Mouse (Mus musculus) C2C12 (cell line): ENCODE measurements at regions not wholly inside any gene's neighbourhood (a gene's known extent, or its start where the extent isn't known, plus 50 kb on each side); places are given as distances from the start of the nearest gene placed in this dataset.

ENCODE experiments used
- H3K27me3 ChIP-seq: one replicate; pipeline ENCODE4 v1.6.1; 2011; ENCODE audit not compliant: control insufficient read depth, insufficient read depth, insufficient read length
- H3K36me3 ChIP-seq: one replicate; pipeline ENCODE4 v1.6.1; 2011; ENCODE audit not compliant: control insufficient read depth, insufficient read depth
- H3K4me3 ChIP-seq: one replicate; pipeline ENCODE4 v1.5.1; 2011; ENCODE audit warnings: mild to moderate bottlenecking, control low read depth; ENCODE audit not compliant: poor library complexity, insufficient read depth, severe bottlenecking
- H3K79me2 ChIP-seq: one replicate; pipeline ENCODE4 v1.6.1; 2011; ENCODE audit not compliant: control insufficient read depth, insufficient read depth
- H3K79me3 ChIP-seq: one replicate; pipeline ENCODE4 v1.6.1; 2011; ENCODE audit warnings: low read depth, control low read depth
- H3ac ChIP-seq: one replicate; pipeline ENCODE3; 2011; ENCODE audit warnings: low read depth; ENCODE audit not compliant: control insufficient read depth, insufficient read length
- CEBPB ChIP-seq: IDR thresholded peaks from one replicate; pipeline ENCODE4 v1.6.1; 2011; ENCODE audit warnings: low read depth, mild to moderate bottlenecking, control low read depth, moderate library complexity
- CTCF ChIP-seq: IDR thresholded peaks from one replicate; pipeline ENCODE4 v1.5.1; 2011; ENCODE audit not compliant: control insufficient read depth, insufficient read depth, insufficient read length
- FOSL1 ChIP-seq: IDR thresholded peaks from one replicate; pipeline ENCODE4 v1.8.0; 2011; ENCODE audit warnings: mild to moderate bottlenecking, low read length; ENCODE audit not compliant: poor library complexity, insufficient read depth, severe bottlenecking
- MAX ChIP-seq: IDR thresholded peaks from one replicate; pipeline ENCODE4 v1.6.1; 2011; ENCODE audit warnings: mild to moderate bottlenecking, control low read depth
- MYOD1 ChIP-seq: IDR thresholded peaks from one replicate; pipeline ENCODE4 v1.6.1; 2011; ENCODE audit warnings: low read depth; ENCODE audit not compliant: control insufficient read depth, insufficient read length
- MYOG ChIP-seq: IDR thresholded peaks from one replicate; pipeline ENCODE4 v1.6.1; 2011; ENCODE audit not compliant: control insufficient read depth, insufficient read length; ENCODE audit errors: extremely low read depth
- USF1 ChIP-seq: IDR thresholded peaks from one replicate; pipeline ENCODE4 v1.6.1; 2011; ENCODE audit warnings: low read depth, mild to moderate bottlenecking, control low read depth, moderate library complexity

GRCm38 (mm10) chr4:29331747-29332146 is 518.8 kb downstream of the Epha7 start:
- Histone ChIP-seq H3K36me3 (no peaks in the 10 kb centered on the region), H3K79me2 (no peaks in the 10 kb centered on the region), H3ac (no peak overlapping the region), H3K4me3 (no peak overlapping the region), H3K79me3 (no peaks in the 10 kb centered on the region), H3K27me3 (no peaks in the 10 kb centered on the region)
- TF ChIP-seq MYOG (no peak), MAX (no peak), USF1 (no peak), CEBPB (no peak), MYOD1 (no peak), CTCF (no peak), FOSL1 (no peak)

- Histone ChIP-seq H3K36me3 (no peaks in the 10 kb centered on the region), H3K4me3 (no peak overlapping the region), H3K79me2 (no peaks in the 10 kb centered on the region), H3K27me3 (no peaks in the 10 kb centered on the region), H3K79me3 (no peaks in the 10 kb centered on the region), H3ac (no peak overlapping the region)
- no peak for TF ChIP-seq MYOG
Observed at GRCm38 (mm10) chr4:29337245-29337644, 524.3 kb downstream of the Epha7 start.

GRCm38 (mm10) chr4:29362191-29362590 is 549.3 kb downstream of the Epha7 start:
- Histone ChIP-seq H3K27me3 (no peaks in the 10 kb centered on the region), H3K79me3 (no peaks in the 10 kb centered on the region), H3K36me3 (no peaks in the 10 kb centered on the region), H3K4me3 (no peak overlapping the region), H3K79me2 (no peaks in the 10 kb centered on the region), H3ac (no peak overlapping the region)
- TF ChIP-seq CEBPB (no peak), MYOG (no peak), MYOD1 (no peak), USF1 (no peak), FOSL1 (no peak), MAX (no peak), CTCF (no peak)

- Histone ChIP-seq H3K79me3 (no peaks in the 10 kb centered on the region), H3K27me3 (no peaks in the 10 kb centered on the region), H3K79me2 (no peaks in the 10 kb centered on the region), H3K4me3 (no peak overlapping the region), H3ac (no peak overlapping the region), H3K36me3 (no peaks in the 10 kb centered on the region)
- no peak for TF ChIP-seq MAX
- no peak for TF ChIP-seq MYOD1
Observed at GRCm38 (mm10) chr4:29389282-29389681, 576.4 kb downstream of the Epha7 start.

GRCm38 (mm10) chr4:29390333-29390732 is 577.4 kb downstream of the Epha7 start:
- TF ChIP-seq USF1 (no peak), MYOG (no peak)
- Histone ChIP-seq H3K79me3 (no peaks in the 10 kb centered on the region), H3ac (no peak overlapping the region), H3K4me3 (no peak overlapping the region), H3K27me3 (no peaks in the 10 kb centered on the region), H3K36me3 (no peaks in the 10 kb centered on the region), H3K79me2 (no peaks in the 10 kb centered on the region)

- H3K79me3 ChIP-seq = no peaks in the 10 kb centered on the region
- TF ChIP-seq MYOG = no peak
- no peak for TF ChIP-seq MAX
- TF ChIP-seq FOSL1 = no peak
- no peak for TF ChIP-seq USF1
- no peak for TF ChIP-seq CEBPB
- no peak for TF ChIP-seq MYOD1
- TF ChIP-seq CTCF = no peak
Observed at GRCm38 (mm10) chr4:29402143-29402542, 589.2 kb downstream of the Epha7 start.

GRCm38 (mm10) chr4:29414616-29415015 is 601.7 kb downstream of the Epha7 start:
- Histone ChIP-seq H3K79me2 (no peaks in the 10 kb centered on the region), H3K36me3 (no peaks in the 10 kb centered on the region), H3K27me3 (no peaks in the 10 kb centered on the region), H3K79me3 (no peaks in the 10 kb centered on the region), H3ac (no peak overlapping the region), H3K4me3 (no peak overlapping the region)
- no peak for TF ChIP-seq MAX
- TF ChIP-seq FOSL1 = no peak
- TF ChIP-seq USF1 = no peak
- no peak for TF ChIP-seq CTCF
- no peak for TF ChIP-seq MYOD1
- TF ChIP-seq MYOG = no peak
- no peak for TF ChIP-seq CEBPB

More at GRCm38 (mm10) chr4:29402143-29402542, 589.2 kb downstream of the Epha7 start:
- no peaks in the 10 kb centered on the region for H3K27me3 ChIP-seq
- H3K36me3 ChIP-seq = no peaks in the 10 kb centered on the region
- no peaks in the 10 kb centered on the region for H3K79me2 ChIP-seq
- no peak overlapping the region for H3ac ChIP-seq
- H3K4me3 ChIP-seq = no peak overlapping the region
